Mouse (Mus musculus): ENCODE measurements around the gene Pou4f2.

The Pou4f2 gene

DNA sequence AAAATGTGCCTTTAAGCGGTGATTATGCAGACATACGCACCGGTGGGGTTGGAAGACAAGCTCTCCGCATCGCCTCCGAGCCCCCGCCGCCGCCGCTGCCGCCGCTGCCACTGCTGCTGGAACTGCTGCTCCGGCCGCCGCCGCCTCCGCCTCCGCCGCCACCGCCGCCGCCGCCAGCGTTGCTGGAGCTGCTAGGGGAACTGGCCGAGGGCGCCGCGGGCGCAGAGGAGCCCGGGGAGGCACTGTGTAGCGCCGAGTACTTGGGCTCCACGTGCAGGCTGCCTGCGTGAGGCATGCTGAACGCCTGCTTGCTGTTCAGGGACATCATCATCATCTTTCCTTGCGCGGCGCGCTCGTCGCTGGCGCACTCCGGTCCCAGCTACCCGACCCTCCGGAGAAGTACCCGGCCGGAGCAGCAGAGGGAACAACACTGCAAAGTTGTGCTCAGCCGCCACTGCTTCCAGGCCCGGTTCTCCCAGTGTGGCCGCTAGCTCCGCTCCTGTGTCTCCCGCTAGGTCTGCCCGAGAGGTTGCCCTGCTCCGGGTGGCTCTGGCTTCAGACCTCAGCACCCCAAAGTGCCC is at the start of gene Pou4f2:
Gene Pou4f2, minus strand, starts transcription at position 575 of the 581 bp plus-strand sequence.
- in situ Hi-C loops (cut with MseI, MboI): no loop called here

DNA sequence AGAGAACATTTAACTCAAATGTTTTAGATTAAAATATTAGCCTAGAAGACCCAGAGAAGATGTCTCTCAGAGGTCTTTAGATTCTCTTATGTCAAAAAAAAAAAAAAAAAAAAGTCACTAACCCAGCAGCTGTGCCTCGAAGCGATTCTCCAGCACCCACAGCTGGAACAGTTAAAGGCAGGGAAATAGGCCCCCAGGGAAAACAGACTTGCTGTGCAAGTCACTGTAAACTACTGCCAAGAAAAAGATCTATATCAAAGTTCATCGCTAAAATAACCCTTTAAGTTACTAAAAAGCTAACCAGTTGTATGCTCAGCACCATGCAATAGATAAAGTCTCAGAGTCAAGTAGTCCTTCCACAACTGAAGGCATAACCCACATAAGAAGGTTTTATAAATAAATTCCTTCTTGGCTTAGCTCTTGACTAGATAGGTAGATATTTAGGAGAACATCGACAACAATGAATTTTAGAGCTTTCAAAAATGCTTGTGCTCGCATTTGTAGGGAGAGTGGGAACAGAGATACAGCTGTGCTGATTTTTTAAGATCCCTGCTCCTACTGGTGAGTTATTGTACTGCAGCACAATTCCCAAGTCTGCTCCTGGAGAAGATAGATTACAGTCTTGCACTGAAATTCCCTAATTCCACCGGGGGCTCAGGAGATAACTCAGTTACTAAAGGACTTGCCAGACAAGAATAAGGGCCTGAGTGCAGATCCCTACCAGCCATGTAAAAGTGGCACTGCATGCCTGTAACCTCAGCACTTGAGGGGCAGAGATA is 40.8 kb upstream of the Pou4f2 start:
- in situ Hi-C loops (cut with MseI, MboI): no loop called here

DNA sequence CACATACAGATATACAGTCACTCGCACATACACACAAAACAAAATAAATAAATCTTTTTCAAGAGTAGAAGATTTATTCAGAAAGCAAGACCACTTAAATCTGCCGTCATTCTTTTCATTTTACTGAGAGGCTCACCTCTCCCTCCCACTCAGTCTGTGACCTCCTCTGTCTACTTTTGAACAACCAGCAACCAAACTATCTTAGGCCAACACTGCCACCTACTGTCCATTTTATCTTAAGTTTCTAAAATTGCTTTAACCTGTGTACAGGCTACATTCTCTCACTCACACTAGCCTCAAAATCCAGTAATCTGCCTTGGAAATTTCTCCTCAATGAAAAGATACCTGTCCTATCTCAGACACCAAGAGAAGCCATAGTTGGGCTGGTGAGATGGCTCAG is 31.4 kb upstream of the Pou4f2 start:
- in situ Hi-C loops (cut with MseI, MboI): loop anchor here (10.0 to 25.0 kb wide), 4 partner anchors 223 to 406 kb away; no protein-coding TSS in a partner anchor

DNA sequence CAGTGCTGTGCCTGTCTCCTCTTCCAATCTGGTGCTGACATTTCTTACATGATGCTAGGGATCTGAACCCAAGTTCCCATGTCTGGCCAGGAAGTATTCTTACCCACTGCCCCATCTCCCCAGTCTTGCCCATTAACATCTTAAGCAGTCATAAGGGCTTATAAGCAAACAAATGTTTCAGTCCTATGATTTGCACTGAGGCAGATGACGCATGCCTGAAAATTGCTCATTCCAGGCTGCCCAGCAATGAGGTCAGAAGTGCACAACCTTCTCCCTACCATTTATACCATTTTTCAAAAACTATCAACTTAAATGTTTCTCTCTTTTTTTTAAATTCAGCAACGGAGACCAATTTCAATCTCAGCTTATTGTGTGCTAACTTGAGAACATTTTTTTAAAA is 27.5 kb upstream of the Pou4f2 start:
- in situ Hi-C loops (cut with MseI, MboI): loop anchor here (10.0 to 25.0 kb wide), 4 partner anchors 219 to 402 kb away; no protein-coding TSS in a partner anchor

DNA sequence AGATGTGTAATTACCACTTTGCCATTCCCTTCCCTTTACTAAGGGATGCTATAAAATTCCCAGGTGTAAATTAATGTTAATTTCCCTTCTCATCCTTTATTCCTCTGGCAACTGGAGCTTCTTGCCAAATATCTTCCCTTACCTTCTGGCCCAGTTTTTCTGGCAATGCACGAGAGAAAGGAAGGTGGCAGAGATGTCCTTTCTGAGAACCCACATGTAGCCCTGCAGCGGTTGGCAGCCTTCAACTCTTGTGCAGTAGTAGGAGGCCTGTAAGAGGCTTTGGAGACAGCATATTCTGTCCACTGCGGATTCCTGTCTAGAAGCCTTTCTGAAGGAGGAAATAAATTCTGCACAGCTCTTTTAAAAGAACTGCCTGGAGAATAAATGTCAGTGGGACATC is 20.0 kb upstream of the Pou4f2 start:
- in situ Hi-C loops (cut with MseI, MboI): loop anchor here in 1 of 2 experiments (25.0 kb wide), 1 partner anchor 394 kb away; no protein-coding TSS in a partner anchor

DNA sequence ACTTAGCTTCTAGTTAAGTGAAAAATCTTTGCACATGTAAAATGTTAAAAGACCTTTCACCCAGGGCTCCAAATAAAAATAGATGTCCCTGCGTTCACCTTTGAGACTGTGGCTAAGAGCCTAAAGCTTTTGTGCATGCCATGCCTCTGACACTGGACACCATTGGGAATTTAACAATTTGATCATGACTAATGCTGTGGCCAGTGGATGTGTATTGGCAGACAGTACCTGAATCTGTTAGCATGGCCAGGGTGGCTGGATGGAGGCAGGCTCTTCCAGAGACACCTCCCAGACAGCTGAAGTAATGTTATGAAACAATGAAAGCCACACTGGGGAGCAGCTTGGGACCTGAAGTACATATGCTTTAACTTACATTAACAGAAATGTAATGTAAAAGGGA is 6.3 kb upstream of the Pou4f2 start:
- in situ Hi-C loops (cut with MseI, MboI): no loop called here

DNA sequence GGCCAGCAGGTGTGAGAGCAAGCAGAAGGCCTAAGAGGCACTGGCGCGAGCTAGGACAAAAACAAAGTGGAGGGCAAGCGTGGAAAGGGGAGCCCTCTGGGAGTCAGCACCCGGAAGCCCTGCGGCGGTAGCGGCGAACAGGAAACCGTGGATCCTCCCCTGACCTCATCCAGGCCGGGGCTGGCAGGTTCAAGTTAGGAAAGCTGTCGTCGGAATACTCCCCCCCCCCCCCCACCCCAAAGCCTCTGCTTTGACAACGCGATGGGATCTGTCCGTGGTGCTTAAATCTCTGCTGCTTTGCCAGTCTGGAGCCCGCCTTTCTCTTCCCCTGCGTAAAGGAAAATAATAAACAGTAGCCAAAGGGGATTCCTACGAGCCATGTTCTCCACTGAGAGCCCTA is 1.7 kb upstream of the Pou4f2 start:
- in situ Hi-C loops (cut with MseI, MboI): no loop called here

DNA sequence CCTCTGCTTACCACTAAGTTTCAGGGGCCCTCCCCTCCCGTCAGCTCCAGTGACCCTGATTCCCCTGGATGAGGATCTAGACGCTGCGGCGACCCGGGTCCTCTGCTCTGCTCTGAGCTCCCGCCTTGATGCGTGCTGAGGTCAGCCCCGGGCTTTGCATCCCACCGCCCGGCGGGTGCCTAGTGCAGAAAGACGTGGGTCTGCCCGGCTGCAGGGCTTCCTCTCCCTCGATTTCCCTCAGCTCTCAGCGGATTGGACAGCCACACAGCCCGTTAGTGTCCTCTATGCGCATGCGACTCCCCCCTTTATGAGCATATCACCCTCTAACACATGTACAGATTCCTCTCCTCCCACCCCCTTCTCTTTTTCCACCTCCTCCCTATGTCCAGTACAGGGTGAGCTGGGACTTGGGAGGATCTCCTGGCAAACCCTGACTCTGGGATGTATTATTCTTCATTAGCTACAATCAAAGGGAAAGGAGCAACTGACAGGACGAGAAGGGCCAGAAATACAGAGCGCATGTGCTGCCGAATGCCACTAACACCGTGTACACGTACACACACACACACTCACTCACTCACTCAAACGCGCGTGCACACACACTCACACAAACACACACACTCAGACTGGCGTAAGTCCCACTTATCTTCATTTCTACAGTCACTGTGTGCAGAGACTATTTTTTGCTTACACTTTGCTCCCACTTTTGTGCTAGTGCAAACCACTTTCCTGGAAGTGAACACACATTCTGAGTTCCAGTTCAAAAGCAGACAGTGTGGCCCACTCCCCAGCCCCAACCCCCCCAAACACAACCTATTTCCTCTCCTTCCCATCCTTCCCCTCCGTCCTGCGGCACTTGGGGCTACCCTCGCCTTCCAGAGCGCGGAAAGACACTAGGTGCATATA is 948 bp upstream of the Pou4f2 start:
- in situ Hi-C loops (cut with MseI, MboI): no loop called here

DNA sequence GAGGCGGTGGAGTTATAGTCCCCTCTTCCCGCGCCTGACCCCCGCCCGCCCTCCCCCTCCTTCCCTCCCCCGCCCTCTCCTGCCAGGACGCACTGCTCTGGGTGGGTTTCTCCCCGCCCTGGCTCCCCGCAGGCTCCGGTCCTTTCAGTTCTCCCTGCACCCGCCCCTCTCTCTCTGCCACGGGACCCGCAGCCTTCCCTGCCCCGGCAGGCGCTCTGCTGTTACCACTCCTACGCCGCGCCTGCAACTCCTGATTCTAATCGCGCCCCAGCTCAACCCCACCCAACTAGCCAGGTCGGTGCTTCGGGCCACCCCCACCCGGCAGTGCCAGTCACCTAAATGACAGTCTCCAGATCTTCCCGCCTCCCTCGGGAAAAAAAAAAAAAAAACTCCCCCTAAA is 216 bp upstream of the Pou4f2 start:
- in situ Hi-C loops (cut with MseI, MboI): no loop called here

DNA sequence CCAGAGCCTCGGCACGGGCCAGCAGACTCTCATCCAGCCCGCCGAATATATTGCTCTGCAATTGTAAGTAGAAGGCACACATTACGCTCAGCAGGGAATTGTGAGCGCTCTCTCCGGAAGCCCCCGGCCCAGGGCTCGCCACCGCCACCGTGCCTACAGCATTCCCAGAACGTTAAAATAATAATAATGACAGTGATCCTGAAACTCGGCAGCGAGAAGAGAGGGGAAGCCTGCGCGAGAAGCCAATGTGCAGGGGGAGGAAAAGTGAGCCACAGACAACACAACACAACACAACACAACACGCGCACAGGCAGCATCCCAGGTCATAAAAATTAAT is 853 bp downstream of the Pou4f2 start:
- in situ Hi-C loops (cut with MseI, MboI): no loop called here

DNA sequence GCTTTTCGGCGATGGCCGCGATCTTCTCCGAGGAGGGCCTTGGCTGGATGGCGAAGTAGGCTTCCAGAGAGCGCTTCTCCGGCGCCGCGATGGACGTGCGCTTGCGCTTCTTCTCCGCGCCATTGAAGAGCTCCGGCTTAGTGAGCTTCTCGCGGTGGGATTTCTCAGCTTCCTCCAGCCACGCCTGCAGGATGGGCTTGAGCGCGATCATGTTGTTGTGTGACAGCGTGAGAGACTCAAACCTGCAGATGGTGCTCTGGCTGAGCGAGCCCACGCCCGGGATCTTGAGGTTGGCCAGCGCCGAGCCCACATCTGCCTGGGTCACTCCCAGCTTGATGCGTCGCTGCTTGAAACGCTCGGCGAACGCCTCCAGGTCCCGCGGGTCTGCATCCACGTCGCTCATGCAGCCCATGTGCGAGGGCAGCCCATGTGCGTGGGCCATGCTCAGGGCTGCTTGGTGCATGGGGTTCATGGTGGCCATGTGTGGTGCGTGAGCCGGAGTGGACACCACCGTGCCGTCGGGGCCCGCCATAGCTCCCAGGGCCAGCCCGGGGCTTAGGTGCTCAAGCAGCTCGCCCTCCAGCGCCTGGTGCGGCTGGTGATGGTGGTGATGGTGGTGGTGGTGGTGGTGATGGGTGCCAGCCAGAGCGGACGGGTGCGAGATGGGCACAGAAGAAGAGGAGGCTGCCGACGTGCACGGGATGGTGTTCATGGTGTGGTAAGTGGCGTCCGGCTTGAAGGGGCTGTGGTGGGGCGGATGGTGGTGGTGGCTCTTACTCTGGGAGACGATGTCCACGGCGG is 1.4 kb downstream of the Pou4f2 start:
- in situ Hi-C loops (cut with MseI, MboI): no loop called here

DNA sequence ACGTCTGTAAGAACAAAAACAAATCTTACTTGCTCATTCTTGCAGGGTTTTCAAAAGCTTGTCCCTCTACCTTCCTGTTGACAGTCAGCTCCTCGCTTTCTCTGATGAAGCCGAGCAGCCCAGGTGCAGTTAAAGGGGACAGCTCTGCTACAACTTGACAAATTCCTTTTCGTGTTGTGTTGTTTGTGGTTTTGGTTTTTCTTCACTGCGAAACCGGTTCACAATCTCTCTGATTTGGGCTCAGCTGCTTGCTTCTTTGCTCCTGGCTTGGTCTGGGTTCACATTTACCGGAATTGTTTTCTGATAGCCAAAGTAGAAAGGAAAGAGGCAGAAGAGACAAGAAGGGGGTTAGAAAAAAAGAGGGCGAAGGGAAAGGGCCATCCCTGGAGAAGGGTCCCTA is 2.1 kb downstream of the Pou4f2 start:
- in situ Hi-C loops (cut with MseI, MboI): no loop called here

DNA sequence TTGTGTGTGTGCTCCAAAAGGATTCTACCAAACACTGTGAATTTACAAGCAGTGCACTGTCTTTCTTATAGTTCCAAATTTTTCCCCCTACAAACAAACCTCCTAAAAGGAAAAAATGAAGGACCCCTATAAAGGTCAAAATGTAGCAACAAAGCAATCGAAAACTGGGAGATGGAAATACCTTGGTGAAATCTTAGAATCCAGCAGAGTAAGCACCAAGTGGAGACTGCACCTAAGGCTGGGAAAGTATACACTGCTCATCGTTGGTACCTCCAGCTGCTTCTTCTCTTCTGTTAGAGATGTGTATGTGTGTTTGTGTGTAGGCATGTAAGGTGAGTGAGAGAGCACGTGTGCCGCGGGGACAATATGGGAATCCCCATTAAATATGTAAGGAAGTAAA is 3.1 kb downstream of the Pou4f2 start:
- in situ Hi-C loops (cut with MseI, MboI): no loop called here

DNA sequence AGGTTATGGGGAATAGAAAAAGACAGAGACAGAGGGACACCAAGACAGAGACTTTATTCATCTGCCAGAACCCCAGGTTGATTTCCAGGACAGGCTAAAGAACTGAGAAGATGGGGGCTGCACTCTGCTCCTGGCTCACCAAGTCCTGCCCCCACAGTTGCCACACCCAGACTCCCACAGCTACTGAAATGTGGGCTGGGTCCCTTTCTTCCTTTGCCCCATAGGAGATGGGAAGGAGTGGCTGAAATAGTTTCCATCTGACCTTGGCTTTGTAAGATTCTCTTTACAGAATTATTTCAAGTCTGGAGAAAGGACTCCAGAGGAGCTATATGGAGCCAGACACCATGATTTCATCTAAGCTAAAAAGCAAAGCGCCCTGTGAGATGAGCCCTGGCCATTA is 4.0 kb downstream of the Pou4f2 start:
- in situ Hi-C loops (cut with MseI, MboI): no loop called here

DNA sequence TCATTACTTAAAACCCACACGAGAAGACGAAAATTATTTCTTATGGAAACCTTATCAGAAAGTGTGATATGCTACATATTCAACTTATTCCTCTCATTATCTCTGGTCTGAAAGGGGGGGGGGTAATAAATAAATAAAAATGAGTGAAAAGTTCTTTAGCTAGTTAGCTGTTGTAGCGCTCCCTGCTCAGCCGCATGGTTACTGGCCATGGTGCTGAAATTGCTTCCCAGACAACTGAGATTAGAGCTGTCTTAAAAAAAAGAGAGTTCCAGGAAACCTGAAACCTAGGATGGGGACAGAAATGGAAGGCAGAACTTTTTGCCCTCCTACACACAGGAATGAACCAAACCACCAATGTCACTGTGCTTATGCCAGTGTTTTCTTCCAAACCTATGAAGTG is 5.1 kb downstream of the Pou4f2 start:
- in situ Hi-C loops (cut with MseI, MboI): no loop called here

DNA sequence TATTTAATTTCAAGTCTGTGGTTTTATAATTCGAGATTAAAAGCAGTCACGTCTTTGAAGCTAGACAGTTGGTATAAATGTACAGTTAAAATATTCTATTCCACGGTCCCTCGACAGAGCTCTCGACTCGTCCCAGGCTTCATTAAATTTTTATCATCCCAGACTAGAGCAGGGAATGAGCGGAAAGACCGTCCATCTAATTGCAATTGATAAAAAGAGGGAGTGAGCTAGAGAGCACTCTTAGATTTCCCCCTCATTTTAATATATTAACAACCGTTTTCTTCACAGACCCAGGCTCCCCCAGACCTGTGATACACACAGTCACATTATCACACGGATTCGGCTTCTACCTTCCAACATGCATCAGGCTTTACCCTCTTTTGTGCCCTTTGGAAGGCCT is 8.3 kb downstream of the Pou4f2 start:
- in situ Hi-C loops (cut with MseI, MboI): no loop called here

DNA sequence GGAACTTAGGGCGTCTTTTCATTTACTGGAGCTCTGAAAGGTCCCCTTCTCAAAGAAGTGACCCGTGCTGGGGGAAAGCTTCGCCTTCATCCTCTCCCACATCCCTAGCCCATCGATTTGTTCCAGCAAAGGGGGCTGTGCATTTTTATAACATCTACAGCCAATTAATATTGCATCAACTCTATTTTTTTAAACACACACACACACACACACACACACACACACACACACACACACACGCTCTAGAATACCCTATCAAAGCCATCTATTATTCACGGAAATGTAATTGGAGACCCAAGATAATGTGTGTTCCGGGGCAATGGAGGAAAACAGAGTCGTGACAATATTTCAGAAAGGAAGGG is 8.7 kb downstream of the Pou4f2 start:
- in situ Hi-C loops (cut with MseI, MboI): no loop called here

DNA sequence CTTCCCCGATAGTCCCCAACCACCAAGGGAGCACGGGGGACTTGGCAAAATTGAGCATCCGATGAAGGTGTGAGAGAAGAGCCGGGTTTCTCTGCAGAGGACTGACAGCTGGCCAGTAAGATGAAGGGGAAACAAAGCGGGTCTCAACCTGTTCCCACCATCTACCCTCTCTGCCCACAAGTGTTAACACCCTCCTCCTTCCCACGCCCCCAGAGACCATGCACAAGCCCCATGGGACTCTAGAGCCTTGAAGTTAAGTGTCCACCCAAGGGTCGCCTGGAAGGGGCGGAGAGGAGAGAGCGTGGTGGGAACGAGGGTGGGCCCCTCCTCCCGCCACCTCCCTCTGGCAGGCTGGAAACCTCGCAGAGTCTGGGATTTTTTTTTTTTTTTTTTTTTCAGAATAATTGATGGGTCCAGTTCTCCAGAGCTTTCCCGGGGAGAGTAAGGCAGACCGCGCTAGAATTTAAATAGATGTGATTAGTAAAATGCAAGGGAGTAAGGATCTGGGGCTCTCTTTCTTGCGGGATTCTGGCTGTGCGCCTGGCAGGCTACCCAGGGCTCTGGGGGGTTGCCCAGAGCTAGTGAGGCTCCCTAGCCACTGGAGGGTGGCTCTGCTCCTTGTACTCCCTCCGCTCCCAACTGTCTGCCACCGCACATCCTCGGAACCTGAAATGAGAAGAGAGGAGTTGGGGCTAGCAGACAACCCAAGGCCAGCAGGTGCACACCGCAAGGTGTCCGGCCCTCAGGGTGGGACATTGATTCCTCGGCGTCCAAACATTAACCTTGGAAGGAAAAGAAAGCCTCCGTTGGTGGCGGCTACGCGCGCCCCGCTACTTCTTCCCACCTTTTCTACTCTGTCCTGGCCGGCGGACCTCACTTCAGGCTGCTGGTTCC is 9.3 kb downstream of the Pou4f2 start:
- in situ Hi-C loops (cut with MseI, MboI): no loop called here

DNA sequence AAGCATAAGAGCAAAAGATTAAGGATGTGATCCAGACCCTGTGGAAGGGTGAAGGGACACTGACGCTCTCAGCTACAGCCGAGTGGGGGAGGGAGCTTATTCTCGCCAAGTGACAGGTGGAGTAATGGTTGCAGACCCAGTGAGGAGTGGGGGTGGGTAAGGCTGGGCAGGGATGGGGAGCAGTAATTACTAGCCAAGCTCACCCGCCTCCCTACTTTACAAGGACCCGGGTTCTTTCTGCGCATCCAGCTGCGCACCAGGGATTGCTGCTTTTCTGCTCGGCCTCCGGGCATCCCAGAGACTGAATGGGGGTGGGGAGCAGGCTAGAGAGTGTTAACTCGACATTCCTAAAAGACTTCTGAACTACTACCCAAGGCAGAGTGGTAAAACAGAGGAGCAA is 10.0 kb downstream of the Pou4f2 start:
- in situ Hi-C loops (cut with MseI, MboI): no loop called here

DNA sequence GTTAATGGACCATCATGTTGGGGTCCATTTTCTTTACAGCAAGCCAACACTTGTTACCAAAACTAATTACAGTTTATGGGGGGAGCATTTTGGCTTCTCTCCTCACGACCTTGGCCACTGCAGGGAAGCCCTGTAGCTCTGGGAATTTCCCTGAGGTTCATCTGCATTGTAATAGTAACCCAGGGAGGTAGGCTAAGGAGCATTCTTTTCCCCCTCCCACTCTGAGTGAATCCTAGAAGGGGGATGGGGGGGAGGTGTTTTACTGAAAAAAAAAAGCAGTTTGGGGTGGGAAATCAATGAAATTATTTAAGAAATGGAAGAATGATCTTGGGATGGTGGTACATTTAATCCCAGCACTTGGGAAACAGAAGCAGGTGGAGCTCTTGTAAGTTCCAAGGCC is 12.5 kb downstream of the Pou4f2 start:
- in situ Hi-C loops (cut with MseI, MboI): no loop called here

DNA sequence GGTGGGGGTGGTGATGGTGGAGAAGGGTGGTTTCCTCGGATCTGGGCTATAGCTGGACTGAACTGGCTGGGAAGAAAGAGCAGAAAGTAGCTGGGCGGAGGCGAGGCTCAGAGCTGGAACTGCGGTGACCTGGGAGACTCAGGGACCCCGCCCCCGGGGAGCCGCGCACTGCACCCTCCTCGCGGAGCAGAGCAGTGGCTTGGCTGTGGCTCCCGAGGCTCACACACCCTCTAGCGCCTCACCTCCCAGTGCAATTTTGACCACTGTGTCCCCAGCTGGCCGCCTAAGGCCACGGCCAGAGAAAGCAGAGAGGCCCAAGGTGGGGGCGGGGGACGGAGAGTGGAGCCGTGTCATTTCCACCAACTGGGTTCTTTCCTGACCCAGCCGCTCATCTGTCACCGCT is 16.3 kb downstream of the Pou4f2 start:
- in situ Hi-C loops (cut with MseI, MboI): no loop called here

Measured in mouse trophoblast stem cell (cell line).